Mouse (Mus musculus) forebrain, postnatal 0 days (tissue): ENCODE measurements around the gene Ptma. TPM values are rescaled to one million over a fixed set of nuclear protein-coding genes. Genes with fewer than 3 reads are reported as not detected.
A peak's percentile ranks its signal among the peaks of the same experiment; 100 is the strongest.

ENCODE experiments used
- ATAC-seq: fragments of 200-750 bp; cut with Nextera tagmentation; 2 replicates; pipeline ENCODE4 v1.8.0; 2017; ENCODE audit warnings: mild to moderate bottlenecking, moderate library complexity
- DNase-seq: peaks from one replicate; pipeline ENCODE4 v3.0.0-alpha.2; 2015
- H3K27ac ChIP-seq: fragments of 300-500 bp; sonication (generic); 2 replicates; pipeline ENCODE4 v1.5.1; 2014; ENCODE audit warnings: low read depth, mild to moderate bottlenecking, antibody characterized with exemption, low read length, moderate library complexity, mixed read lengths
- H3K27me3 ChIP-seq: fragments of 300-500 bp; sonication (generic); 2 replicates; pipeline ENCODE4 v1.6.1; 2014; ENCODE audit warnings: mild to moderate bottlenecking, low read length, mixed read lengths; ENCODE audit not compliant: insufficient read depth
- H3K36me3 ChIP-seq: fragments of 300-500 bp; sonication (generic); 2 replicates; pipeline ENCODE4 v1.6.1; 2014; ENCODE audit warnings: mild to moderate bottlenecking, moderate library complexity; ENCODE audit not compliant: insufficient read depth
- H3K4me1 ChIP-seq: fragments of 300-500 bp; sonication (generic); 2 replicates; pipeline ENCODE4 v1.6.1; 2014; ENCODE audit warnings: antibody characterized with exemption; ENCODE audit not compliant: insufficient read depth
- H3K4me2 ChIP-seq: fragments of 300-500 bp; sonication (generic); 2 replicates; pipeline ENCODE4 v1.6.1; 2014; ENCODE audit warnings: low read depth, mild to moderate bottlenecking, moderate library complexity
- H3K4me3 ChIP-seq: fragments of 300-500 bp; sonication (generic); 2 replicates; pipeline ENCODE4 v1.5.1; 2014; ENCODE audit warnings: low read depth, low read length, mixed read lengths
- H3K9ac ChIP-seq: fragments of 300-500 bp; sonication (generic); 2 replicates; pipeline ENCODE4 v1.6.1; 2014; ENCODE audit warnings: mild to moderate bottlenecking
- H3K9me3 ChIP-seq: fragments of 300-500 bp; sonication (generic); 2 replicates; pipeline ENCODE4 v1.6.1; 2016; ENCODE audit warnings: low read length
- CTCF ChIP-seq: sonication (generic); IDR thresholded peaks from 2 replicates; pipeline ENCODE4 v1.5.1; 2016; ENCODE audit warnings: antibody characterized with exemption, control low read depth, low read depth
- WGBS: fragments of 180-500 bp; shearing (Covaris S2); extraction: QIAGEN DNeasy Blood & Tissue Kit; methylation state at CpG from one replicate; pipeline ENCODE4 v1.1.7; 2014; 5-methylcytosine and 5-hydroxymethylcytosine counted together
- polyA plus RNA-seq: library from polyadenylated mRNA; unstranded; fragments of >200 nt; fragmentation: Nextera tagmentation; extraction: Ambion mirVana; gene quantifications from 2 replicates; pipeline ENCODE4 v1.2.1, GENCODE M21; 2015
- total RNA-seq: library from RNA; depleted of rRNA; stranded (reverse); fragments of >200 nt; gene quantifications from 2 replicates; pipeline ENCODE4 v1.2.3, GENCODE M21; 2014

Gene Ptma
- total and polyA plus RNA-seq, 2 experiments from 2014 or later, result 1,724 to 1,968 TPM

- no peak overlapping the region for H3K27ac ChIP-seq
- H3K4me2 ChIP-seq, result no peak overlapping the region
- no peaks in the 10 kb centered on the region for H3K36me3 ChIP-seq
- H3K4me3 ChIP-seq, result no peak overlapping the region
- no peak for ATAC-seq
- no peak for DNase-seq
- no peaks in the 10 kb centered on the region for H3K4me1 ChIP-seq
- WGBS, result 71% methylated on average over 6 of the region's 6 CpGs
- no peak overlapping the region for H3K9ac ChIP-seq
- H3K27me3 ChIP-seq, result no peaks in the 10 kb centered on the region
- TF ChIP-seq CTCF, result no peak
- H3K9me3 ChIP-seq, result no peaks in the 10 kb centered on the region
Observed at GRCm38 (mm10) chr1:86515715-86516410, 10.7 kb upstream of the Ptma start.

GRCm38 (mm10) chr1:86517076-86517475 is 9.4 kb upstream of the Ptma start:
- Histone ChIP-seq H3K4me2 (no peak overlapping the region), H3K4me3 (no peak overlapping the region), H3K4me1 (no peaks in the 10 kb centered on the region), H3K27me3 (no peaks in the 10 kb centered on the region), H3K9me3 (no peaks in the 10 kb centered on the region), H3K27ac (no peak overlapping the region), H3K36me3 (no peaks in the 10 kb centered on the region), H3K9ac (no peak overlapping the region)
- TF ChIP-seq CTCF, result no peak
- WGBS, result 62% methylated on average over 3 of the region's 3 CpGs
- DNase-seq, result no peak
- ATAC-seq, result no peak

- peak; percentile 53 for TF ChIP-seq CTCF
- DNase-seq (no peak), ATAC-seq (no peak)
- Histone ChIP-seq H3K27ac (no peak overlapping the region), H3K9ac (no peak overlapping the region), H3K9me3 (no peaks in the 10 kb centered on the region), H3K4me1 (peaks cover 9% of the 10 kb centered on the region; the same call in 1 of the 2 replicates), H3K4me2 (no peak overlapping the region), H3K27me3 (no peaks in the 10 kb centered on the region), H3K4me3 (no peak overlapping the region), H3K36me3 (no peaks in the 10 kb centered on the region)
- 35% methylated on average over 7 of the region's 7 CpGs for WGBS
Observed at GRCm38 (mm10) chr1:86520361-86520760, 6.2 kb upstream of the Ptma start.

GRCm38 (mm10) chr1:86522286-86522871 is 4.1 kb upstream of the Ptma start:
- TF ChIP-seq CTCF, result no peak
- H3K4me2 ChIP-seq, result no peak overlapping the region
- H3K27ac ChIP-seq, result no peak overlapping the region
- H3K27me3 ChIP-seq, result no peaks in the 10 kb centered on the region
- peak overlapping the region; percentile 6; the same call in 1 of the 2 replicates for H3K9ac ChIP-seq
- ATAC-seq (no peak), DNase-seq (no peak)
- no peak overlapping the region for H3K4me3 ChIP-seq
- no peaks in the 10 kb centered on the region for H3K9me3 ChIP-seq
- H3K4me1 ChIP-seq, result peaks cover 9% of the 10 kb centered on the region; the same call in 1 of the 2 replicates
- WGBS, result 42% methylated on average over 7 of the region's 7 CpGs
- no peaks in the 10 kb centered on the region for H3K36me3 ChIP-seq

- H3K27ac ChIP-seq, result peak overlapping the region; percentile 100
- no peaks in the 10 kb centered on the region for H3K9me3 ChIP-seq
- no peak for ATAC-seq
- DNase-seq, result no peak
- H3K9ac ChIP-seq, result peak overlapping the region; percentile 95
- H3K36me3 ChIP-seq, result no peaks in the 10 kb centered on the region
- H3K4me1 ChIP-seq, result peaks cover 9% of the 10 kb centered on the region; the same call in 1 of the 2 replicates
- peak overlapping the region; percentile 97; the same call in 1 of the 2 replicates for H3K4me2 ChIP-seq
- TF ChIP-seq CTCF, result no peak
- H3K4me3 ChIP-seq, result no peak overlapping the region
- 93% methylated on average over 8 of the region's 8 CpGs for WGBS
- no peaks in the 10 kb centered on the region for H3K27me3 ChIP-seq
Observed at GRCm38 (mm10) chr1:86523776-86524618, 2.5 kb upstream of the Ptma start.

DNA sequence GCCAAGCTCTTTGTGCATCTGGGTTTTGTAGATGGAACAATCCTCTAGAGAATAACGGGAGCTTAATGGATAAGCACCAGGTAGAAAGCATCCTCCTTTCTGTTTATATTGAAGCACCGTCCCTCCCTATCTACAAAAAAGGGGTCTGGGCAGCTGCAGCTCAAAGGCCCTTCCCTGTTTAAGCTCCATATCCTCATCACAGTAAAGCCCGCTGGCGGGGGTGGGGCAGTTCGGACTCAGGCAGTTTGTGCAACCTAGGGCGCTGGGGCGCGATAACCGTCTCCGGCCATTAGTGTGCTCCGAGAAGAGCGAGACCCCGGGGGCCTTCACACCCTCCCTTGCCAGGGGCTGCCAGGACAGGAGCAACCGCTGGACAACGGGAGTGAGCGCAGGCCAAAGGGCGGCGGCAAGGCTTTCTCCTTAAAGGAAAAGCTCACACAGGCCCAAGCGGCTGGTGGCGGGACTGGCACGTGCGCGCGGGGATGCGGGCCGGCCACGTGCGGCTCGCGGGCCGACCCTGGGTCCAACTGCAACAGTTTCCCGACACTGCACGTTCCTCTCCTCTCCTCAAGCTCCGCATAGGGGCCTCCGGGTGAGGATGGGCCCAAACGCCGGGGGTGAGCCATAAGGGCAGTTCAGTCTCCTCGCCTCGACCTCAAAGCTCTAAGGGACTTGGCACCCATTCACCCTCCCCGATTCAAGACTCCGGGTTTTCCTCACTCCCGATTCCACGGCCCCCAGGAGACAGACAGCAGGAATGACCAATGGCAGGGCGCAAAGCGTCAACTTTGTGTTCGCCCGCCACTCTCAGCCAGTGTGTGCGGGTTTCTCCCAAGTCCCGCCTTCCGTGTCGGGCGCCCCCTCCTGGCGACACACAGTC is 1.7 kb upstream of the Ptma start:
- peak; percentile 71 for ATAC-seq
- H3K27ac ChIP-seq, result peak overlapping the region; percentile 100
- H3K27me3 ChIP-seq, result no peaks in the 10 kb centered on the region
- DNase-seq, result peak; percentile 100
- peaks cover 13% of the 10 kb centered on the region; the same call in 1 of the 2 replicates for H3K4me1 ChIP-seq
- peak; percentile 96 for TF ChIP-seq CTCF
- H3K9ac ChIP-seq, result peak overlapping the region; percentile 95
- H3K36me3 ChIP-seq, result no peaks in the 10 kb centered on the region
- 2% methylated on average over 53 of the region's 53 CpGs for WGBS
- H3K9me3 ChIP-seq, result no peaks in the 10 kb centered on the region
- peak overlapping the region; percentile 97 for H3K4me2 ChIP-seq
- peak overlapping the region; percentile 92 for H3K4me3 ChIP-seq
